Comparison of ENCODE assay signal across 8 mouse cellular contexts in the genomic region with DNA sequence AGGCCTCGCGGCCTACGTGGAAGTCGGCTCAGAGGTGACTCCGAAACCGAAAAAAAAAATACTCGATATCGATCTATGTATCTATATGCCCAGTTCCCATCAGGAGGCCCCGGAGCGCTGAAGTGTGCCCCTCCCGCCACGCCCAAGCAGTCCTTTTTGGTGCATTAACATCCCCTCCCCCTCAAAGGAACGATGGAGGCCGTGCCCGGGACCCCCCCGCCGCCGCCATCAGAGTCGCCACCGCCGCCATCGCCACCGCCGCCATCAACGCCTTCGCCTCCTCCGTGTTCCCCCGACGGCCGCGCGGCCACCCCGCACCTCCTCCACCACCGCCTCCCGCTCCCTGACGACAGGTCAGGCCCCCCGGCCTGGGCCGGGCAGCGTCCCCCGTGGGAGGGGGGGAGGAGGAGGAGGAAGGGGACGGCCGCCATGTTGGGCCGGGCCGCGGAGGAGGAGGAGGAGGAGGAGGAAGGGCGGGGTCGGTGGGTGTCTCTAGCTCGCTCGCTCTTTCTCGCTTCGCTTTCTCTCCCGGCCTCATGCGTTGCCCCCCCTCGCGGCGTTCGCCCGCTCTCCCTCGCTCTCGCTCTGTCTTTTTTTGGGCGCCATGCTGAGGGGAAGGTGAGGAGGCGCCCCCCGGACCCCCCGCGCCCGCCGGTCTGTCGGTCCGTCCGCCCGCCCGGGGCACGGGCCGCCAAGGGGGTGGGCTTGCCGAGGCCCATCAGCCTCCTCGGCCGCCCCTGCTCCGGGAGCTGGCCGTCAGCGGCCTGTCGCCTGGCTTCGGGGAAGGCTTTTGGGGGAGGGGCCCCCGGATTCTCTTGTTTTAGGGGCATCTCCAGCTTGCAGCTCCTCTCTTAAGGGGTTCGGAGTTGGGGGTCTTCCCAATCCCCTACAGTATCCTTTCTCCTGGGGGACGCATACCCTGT. TPM values are rescaled to one million over a fixed set of nuclear protein-coding genes. Genes with fewer than 3 reads are reported as not detected.
DNase-seq lines count a peak whose midpoint lies in the region; ATAC-seq and TF ChIP-seq lines count a peak whose summit lies in the region.

A gene (plus strand): TSS at position 222 of the 923 bp plus-strand sequence.

- DNase-seq in ZHBTc4 (ENCODE audit: low read depth, low spot score): peak; percentile 87
- DNase-seq in cerebellum, postnatal 4 days (ENCODE audit: low spot score in 2 of 2): peak; percentile 70 to 85
- DNase-seq in gastrocnemius, adult 18-20 months (ENCODE audit: low spot score): peak; percentile 90
- DNase-seq in left cerebral cortex, adult 2 months (ENCODE audit: extremely low spot score in 1 of 2, low spot score in 2 of 2): peak; percentile 83 to 87
- DNase-seq in retina, postnatal 7 days (ENCODE audit: low read depth, low spot score): peak; percentile 70
- peak; percentile 88 to 90 for DNase-seq in urinary bladder, adult 18-20 months (ENCODE audit: low spot score in 2 of 2)

- TF ChIP-seq CTCF in left cerebral cortex, adult 2 months (IDR thresholded peaks at IDR 0.05): no peak

- peaks cover 36% of the 10 kb centered on the region for H3K79me2 ChIP-seq in macrophage (ENCODE audit: inconsistent target)

- H3K27ac ChIP-seq in hindbrain, embryonic 15.5 days (replicated peaks): peak within 1 kb of the TSS; percentile 100
- H3K27ac ChIP-seq in left cerebral cortex, adult 2 months: peak within 1 kb of the TSS; percentile 100
- peak within 1 kb of the TSS; percentile 98 for H3K27ac ChIP-seq in macrophage

- peak within 1 kb of the TSS; percentile 93 for H3K4me3 ChIP-seq in hindbrain, embryonic 15.5 days
- H3K4me3 ChIP-seq in left cerebral cortex, adult 2 months: peak within 1 kb of the TSS; percentile 98
- peak within 1 kb of the TSS; percentile 94 for H3K4me3 ChIP-seq in macrophage (ENCODE audit: inconsistent target)

- H3K36me3 ChIP-seq in hindbrain, embryonic 15.5 days: no peaks in the 10 kb centered on the region
- H3K36me3 ChIP-seq in macrophage (ENCODE audit: inconsistent target): no peaks in the 10 kb centered on the region

- intact Hi-C loops in left cerebral cortex, adult 2 months (cut with DNase I): loop anchor here (5.0 kb wide), 1 partner anchor 421 kb away; no protein-coding TSS in a partner anchor

- no peaks in the 10 kb centered on the region for H3K9me3 ChIP-seq in hindbrain, embryonic 15.5 days

- no peaks in the 10 kb centered on the region for H3K27me3 ChIP-seq in hindbrain, embryonic 15.5 days

- 1% methylated on average over 58 of the region's 85 CpGs for WGBS in hindbrain, embryonic 15.5 days
- WGBS in macrophage (ENCODE audit: missing documents): 2% methylated on average over 66 of the region's 85 CpGs

- peak; percentile 43 for ATAC-seq in hindbrain, embryonic 15.5 days (ENCODE audit: low FRiP score, low read depth)

- H3K9ac ChIP-seq in hindbrain, embryonic 15.5 days: peak within 1 kb of the TSS; percentile 100

- peak within 1 kb of the TSS; percentile 77 for H3K4me2 ChIP-seq in hindbrain, embryonic 15.5 days

- peaks cover 34% of the 10 kb centered on the region for H3K4me1 ChIP-seq in hindbrain, embryonic 15.5 days (replicated peaks)

RNA-seq across cellular contexts. Expression of the gene that starts here (rescaled TPM):
- 10 to 100 TPM; 27.7 to 28.6 TPM for total RNA-seq in gastrocnemius, adult 18-20 months (2021)
- polyA plus RNA-seq in hindbrain, embryonic 15.5 days (2015; fragmentation: Nextera tagmentation; extraction: Ambion mirVana): 17.5 and 17.6 TPM in 2 replicates
- 10 to 100 TPM; 58.3 to 58.7 TPM for total RNA-seq in left cerebral cortex, adult 2 months (2021)
- total RNA-seq in macrophage (2018; cell fraction: chromatin; rRNA removed): 100 to 1,000 TPM in 2 of 26 experiments, 10 to 100 TPM in 24; 40.1 to 107 (median 74.8) TPM
- total RNA-seq in macrophage (2018; cell fraction: cytosol; rRNA removed): 10 to 100 TPM; 18.6 to 45.7 (median 30.8) TPM
- 10 to 100 TPM; 34.2 to 77.9 (median 51.1) TPM for total RNA-seq in macrophage (2018; cell fraction: nucleus; rRNA removed)
- polyA plus RNA-seq in macrophage (2018): 23.8 to 26.3 TPM (median 25.4 TPM) in 3 replicates

Comparison
In these comparisons a context has a peak if more than half of its experiments do, and no peak if none do; other contexts are left out.
1. Peak in every context shown above with its lines: DNase-seq, ATAC-seq, H3K4me3 ChIP-seq and H3K27ac ChIP-seq.